Comparison of ENCODE assay signal across 24 mouse cellular contexts in genomic region chr5:38402288-38402687, GRCm38 (mm10).
DNase-seq lines count a peak whose midpoint lies in the region; ATAC-seq and TF ChIP-seq lines count a peak whose summit lies in the region.
"Had no signal": no experiment of that assay in that cellular context is flagged by ENCODE, and none has a peak within 500 bp of the region (broad histone marks: within the 10 kb centered on the region; RNA-seq: fewer than 3 reads in every experiment).

No protein-coding gene starts in this region.

- no peak overlapping the region for H3K9ac ChIP-seq in forebrain, postnatal 0 days
- H3K9ac ChIP-seq: embryonic facial prominence, embryonic 15.5 days; hindbrain, embryonic 15.5 days; kidney, embryonic 15.5 days; limb, embryonic 13.5 days; liver, embryonic 13.5 days; lung, embryonic 15.5 days had no signal

- H3K4me2 ChIP-seq in forebrain, postnatal 0 days (ENCODE audit: low read depth), result no peak overlapping the region
- H3K4me2 ChIP-seq: embryonic facial prominence, embryonic 15.5 days; hindbrain, embryonic 15.5 days; kidney, embryonic 15.5 days; limb, embryonic 13.5 days; liver, embryonic 13.5 days; lung, embryonic 15.5 days had no signal

- WGBS in forebrain, postnatal 0 days, result 92% methylated on average over 3 of the region's 3 CpGs

- no peak overlapping the region for H3K4me3 ChIP-seq in forebrain, postnatal 0 days (ENCODE audit: low read depth, low read length)
- H3K4me3 ChIP-seq: embryonic facial prominence, embryonic 15.5 days; heart, embryonic 10.5 days; hindbrain, embryonic 15.5 days; kidney, embryonic 15.5 days; limb, embryonic 13.5 days; liver, embryonic 13.5 days; lung, embryonic 15.5 days had no signal

- TF ChIP-seq CTCF in forebrain, postnatal 0 days (IDR thresholded peaks at IDR 0.05; ENCODE audit: low read depth), result no peak

- no peaks in the 10 kb centered on the region for H3K4me1 ChIP-seq in forebrain, postnatal 0 days (ENCODE audit: insufficient read depth)
- H3K4me1 ChIP-seq: embryonic facial prominence, embryonic 15.5 days; heart, embryonic 10.5 days; hindbrain, embryonic 15.5 days; kidney, embryonic 15.5 days; limb, embryonic 13.5 days; liver, embryonic 13.5 days; lung, embryonic 15.5 days had no signal

- no peaks in the 10 kb centered on the region; the same call in 1 of the 2 replicates for H3K27me3 ChIP-seq in splenic B cell, adult 2 months (ENCODE audit: control insufficient read depth, insufficient read depth, low read length, poor library complexity, severe bottlenecking)
- no peaks in the 10 kb centered on the region; the same call in 1 of the 2 replicates for H3K27me3 ChIP-seq in forebrain, postnatal 0 days (ENCODE audit: insufficient read depth, low read length)
- H3K27me3 ChIP-seq: embryonic facial prominence, embryonic 15.5 days; hindbrain, embryonic 15.5 days; kidney, embryonic 15.5 days; limb, embryonic 13.5 days; liver, embryonic 13.5 days; lung, embryonic 15.5 days had no signal

- peak; percentile 100 for ATAC-seq in megakaryocyte, adult 5-6 weeks (ENCODE audit: poor library complexity, severe bottlenecking)
- no peak for ATAC-seq in forebrain, postnatal 0 days
- ATAC-seq: forebrain, embryonic 14.5 days; intestine, postnatal 0 days had no signal

- peak; percentile 51 to 61 for DNase-seq in spleen, postnatal 36 days (ENCODE audit: low spot score in 2 of 2)
- DNase-seq in spleen, postnatal 14 days (ENCODE audit: low spot score in 2 of 2), result no peak
- peak; percentile 10 for DNase-seq in c-Kit-positive CD71-negative TER-119-negative erythroid progenitor cells, embryonic 14.5 days (ENCODE audit: low read depth)
- DNase-seq in splenic B cell, adult 2 months (ENCODE audit: low read depth, low spot score), result peak; percentile 52
- no peak for DNase-seq in cerebellum, adult 18-20 months
- DNase-seq in adrenal gland, postnatal 10 days, result no peak
- no peak for DNase-seq in forebrain, postnatal 0 days
- DNase-seq: cerebellum, adult 8-10 months; cerebellum, postnatal 36 days; heart, postnatal 4 days; kidney, postnatal 36 days; liver, embryonic 13.5 days; midbrain, embryonic 14.5 days; right cerebral cortex, postnatal 25 days; thymus, postnatal 14 days had no signal

- H3K9me3 ChIP-seq in forebrain, postnatal 0 days (ENCODE audit: low read length), result no peaks in the 10 kb centered on the region
- H3K9me3 ChIP-seq: embryonic facial prominence, embryonic 15.5 days; hindbrain, embryonic 15.5 days; kidney, embryonic 15.5 days; limb, embryonic 13.5 days; liver, embryonic 13.5 days; lung, embryonic 15.5 days had no signal

- H3K36me3 ChIP-seq in splenic B cell, adult 2 months (ENCODE audit: control insufficient read depth, insufficient read depth, low read length, poor library complexity, severe bottlenecking), result no peaks in the 10 kb centered on the region
- no peaks in the 10 kb centered on the region for H3K36me3 ChIP-seq in forebrain, postnatal 0 days (ENCODE audit: insufficient read depth)
- H3K36me3 ChIP-seq: embryonic facial prominence, embryonic 15.5 days; heart, embryonic 10.5 days; hindbrain, embryonic 15.5 days; kidney, embryonic 15.5 days; limb, embryonic 13.5 days; liver, embryonic 13.5 days; lung, embryonic 15.5 days had no signal

- no peak overlapping the region for H3K27ac ChIP-seq in forebrain, postnatal 0 days (ENCODE audit: low read depth, low read length)
- H3K27ac ChIP-seq: embryonic facial prominence, embryonic 15.5 days; heart, embryonic 10.5 days; hindbrain, embryonic 15.5 days; kidney, embryonic 15.5 days; limb, embryonic 13.5 days; liver, embryonic 13.5 days; lung, embryonic 15.5 days had no signal

Comparison
In these comparisons a context has a peak if more than half of its experiments do, and no peak if none do; other contexts are left out.
1. DNase-seq: peak in spleen, postnatal 36 days (2 of 2), c-Kit-positive CD71-negative TER-119-negative erythroid progenitor cells, embryonic 14.5 days (single experiment) and splenic B cell, adult 2 months (single experiment); none in spleen, postnatal 14 days (0 of 2), cerebellum, adult 18-20 months (0 of 2), adrenal gland, postnatal 10 days (single experiment) and forebrain, postnatal 0 days (single experiment).